Comparison of ENCODE assay signal across 7 mouse cellular contexts in the genomic region with DNA sequence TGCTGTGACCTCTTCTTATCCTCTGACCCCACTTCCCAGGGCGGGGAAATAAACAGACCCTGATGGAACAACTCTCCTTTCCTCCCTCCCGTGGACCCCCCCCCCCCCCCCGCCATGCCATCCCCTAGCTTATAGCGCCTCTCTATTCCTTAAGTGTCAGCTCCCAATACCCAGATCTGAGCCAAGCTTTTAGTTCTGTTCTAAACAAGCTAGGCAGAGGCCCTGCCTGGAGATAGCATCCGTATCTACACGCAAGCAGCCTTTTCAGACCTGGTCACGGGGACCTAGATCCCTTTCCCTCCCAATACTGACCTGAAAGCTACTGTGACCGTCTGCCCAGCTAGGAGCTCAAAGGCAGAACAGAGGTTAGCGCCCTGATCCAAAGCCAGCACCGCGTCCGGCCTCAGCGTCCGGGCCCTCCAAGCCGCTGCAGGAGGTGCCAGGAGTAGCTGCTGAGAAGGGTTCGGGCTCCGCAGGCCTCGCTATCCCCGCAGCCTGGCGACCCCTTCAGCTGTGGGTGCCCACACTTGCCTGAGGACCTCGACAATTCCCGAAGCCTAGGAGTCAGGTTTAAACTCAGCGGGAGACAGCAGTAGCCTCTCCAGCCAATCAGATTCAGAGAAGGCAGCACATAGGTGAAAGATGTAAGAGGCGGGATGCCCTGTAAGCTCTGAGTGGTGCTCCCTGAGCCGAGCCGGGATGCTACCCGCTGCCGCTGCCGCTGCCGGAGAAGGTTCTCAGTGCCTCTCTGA. TPM values are rescaled to one million over a fixed set of nuclear protein-coding genes. Genes with fewer than 3 reads are reported as not detected.
DNase-seq lines count a peak whose midpoint lies in the region; ATAC-seq and TF ChIP-seq lines count a peak whose summit lies in the region.

A gene (minus strand): TSS at position 623 of the 752 bp plus-strand sequence.

- no peak within 1 kb of the TSS for H3K9ac ChIP-seq in lung, embryonic 16.5 days (ENCODE audit: low read length)
- no peak within 1 kb of the TSS for H3K9ac ChIP-seq in intestine, postnatal 0 days (ENCODE audit: low read depth, low read length)

- 6% methylated on average over 29 of the region's 30 CpGs for WGBS in lung, embryonic 16.5 days
- 8% methylated on average over 29 of the region's 30 CpGs for WGBS in lung, adult 2 months
- 6% methylated on average over 30 of the region's 30 CpGs for WGBS in embryonic facial prominence, embryonic 10.5 days
- 26% methylated on average over 29 of the region's 30 CpGs for WGBS in intestine, postnatal 0 days

- ATAC-seq in lung, embryonic 16.5 days (ENCODE audit: low read depth) = no peak
- ATAC-seq in intestine, postnatal 0 days = no peak

- no peak for DNase-seq in lung, adult 2 months
- DNase-seq in embryonic facial prominence, embryonic 10.5 days (ENCODE audit: low spot score) = peak; percentile 56
- peak; percentile 17 to 21 for DNase-seq in right cerebral cortex, postnatal 10 days (ENCODE audit: low spot score in 2 of 2)
- no peak for DNase-seq in thymus, postnatal 25 days
- DNase-seq in layer of hippocampus, adult 8-10 months (ENCODE audit: low spot score in 2 of 2) = no peak

- peaks cover 2% of the 10 kb centered on the region; the same call in 1 of the 2 replicates for H3K27me3 ChIP-seq in lung, embryonic 16.5 days (ENCODE audit: control insufficient read depth, insufficient read depth, low read depth, low read length)
- no peaks in the 10 kb centered on the region for H3K27me3 ChIP-seq in embryonic facial prominence, embryonic 10.5 days (replicated peaks; ENCODE audit: low read depth, poor library complexity, severe bottlenecking)
- H3K27me3 ChIP-seq in intestine, postnatal 0 days (replicated peaks; ENCODE audit: control insufficient read depth, insufficient read depth, low read length) = 0 out of 2 replicates have a peak, but pooled peaks cover 5% of the 10 kb centered on the region

- no peak within 1 kb of the TSS for H3K27ac ChIP-seq in lung, embryonic 16.5 days (ENCODE audit: low read length)
- H3K27ac ChIP-seq in embryonic facial prominence, embryonic 10.5 days (replicated peaks) = peak within 1 kb of the TSS; percentile 54
- H3K27ac ChIP-seq in intestine, postnatal 0 days (ENCODE audit: low read depth, low read length) = no peak within 1 kb of the TSS

- H3K9me3 ChIP-seq in lung, embryonic 16.5 days (ENCODE audit: control insufficient read depth, low read length) = no peaks in the 10 kb centered on the region
- no peaks in the 10 kb centered on the region for H3K9me3 ChIP-seq in embryonic facial prominence, embryonic 10.5 days
- H3K9me3 ChIP-seq in intestine, postnatal 0 days (ENCODE audit: control insufficient read depth) = no peaks in the 10 kb centered on the region

- H3K36me3 ChIP-seq in lung, embryonic 16.5 days (ENCODE audit: control insufficient read depth, insufficient read depth, low read length) = no peaks in the 10 kb centered on the region
- no peaks in the 10 kb centered on the region for H3K36me3 ChIP-seq in embryonic facial prominence, embryonic 10.5 days (replicated peaks)
- H3K36me3 ChIP-seq in intestine, postnatal 0 days (ENCODE audit: control insufficient read depth, insufficient read depth) = no peaks in the 10 kb centered on the region

- no peaks in the 10 kb centered on the region for H3K4me1 ChIP-seq in lung, embryonic 16.5 days (replicated peaks; ENCODE audit: control insufficient read depth, insufficient read depth, low read length)
- no peaks in the 10 kb centered on the region for H3K4me1 ChIP-seq in lung, adult 2 months (ENCODE audit: control insufficient read depth, insufficient read depth, low read length)
- peaks cover 10% of the 10 kb centered on the region for H3K4me1 ChIP-seq in embryonic facial prominence, embryonic 10.5 days
- H3K4me1 ChIP-seq in intestine, postnatal 0 days (replicated peaks; ENCODE audit: control insufficient read depth, insufficient read depth, low read length) = no peaks in the 10 kb centered on the region

- no peak within 1 kb of the TSS for H3K4me3 ChIP-seq in lung, embryonic 16.5 days (ENCODE audit: low read length)
- no peak within 1 kb of the TSS for H3K4me3 ChIP-seq in lung, adult 2 months (replicated peaks; ENCODE audit: extremely low read depth, low read depth, low read length)
- peak within 1 kb of the TSS; percentile 55 for H3K4me3 ChIP-seq in embryonic facial prominence, embryonic 10.5 days
- no peak within 1 kb of the TSS for H3K4me3 ChIP-seq in intestine, postnatal 0 days (ENCODE audit: low read depth, low read length)

- TF ChIP-seq POLR2A in lung, adult 2 months (IDR thresholded peaks at IDR 0.05; ENCODE audit: borderline replicate concordance, extremely low read depth, low read depth, low read length) = no peak

- no peak for TF ChIP-seq CTCF in lung, adult 2 months (IDR thresholded peaks at IDR 0.05; ENCODE audit: insufficient read depth, low read length)
- no peak for TF ChIP-seq CTCF in intestine, postnatal 0 days (IDR thresholded peaks at IDR 0.05; ENCODE audit: low read depth)

- H3K4me2 ChIP-seq in lung, embryonic 16.5 days (ENCODE audit: low read depth, low read length) = peak within 1 kb of the TSS; percentile 45
- peak within 1 kb of the TSS; percentile 44 for H3K4me2 ChIP-seq in intestine, postnatal 0 days (replicated peaks; ENCODE audit: low read depth)

RNA-seq across cellular contexts. Expression of the gene that starts here (rescaled TPM):
- not detected in 2 replicates for polyA plus RNA-seq in lung, embryonic 16.5 days (2015; fragmentation: Nextera tagmentation; extraction: Ambion mirVana)
- not detected in 2 replicates for polyA plus RNA-seq in lung, adult 2 months (2012; rRNA removed)
- 0.05 and 0.17 TPM in 2 replicates for polyA plus RNA-seq in embryonic facial prominence, embryonic 10.5 days (2016; fragmentation: Nextera tagmentation; extraction: Ambion mirVana)
- not detected in 2 replicates for polyA plus RNA-seq in intestine, postnatal 0 days (2015; fragmentation: Nextera tagmentation; extraction: Ambion mirVana)
- not detected for total RNA-seq in layer of hippocampus, adult 8-10 months (2022)

Comparison
In these comparisons a context has a peak if more than half of its experiments do, and no peak if none do; other contexts are left out.
1. Peak in DNase-seq, H3K4me3 ChIP-seq and H3K27ac ChIP-seq in embryonic facial prominence, embryonic 10.5 days; RNA of the gene not detected or under 1 TPM.
2. DNase-seq: peak in right cerebral cortex, postnatal 10 days (2 of 2); none in lung, adult 2 months (single experiment), thymus, postnatal 25 days (single experiment) and layer of hippocampus, adult 8-10 months (0 of 2).